Mouse (Mus musculus) ES-E14 (cell line): Measurements from ENCODE around the gene Hexdc.

Experiments used
- CHD2 ChIP-seq: IDR thresholded peaks from 2 replicates; pipeline ENCODE4 v1.6.1; 2014; ENCODE audit warnings: mild to moderate bottlenecking, low read depth, low read length, inconsistent platforms
- HCFC1 ChIP-seq: IDR thresholded peaks from 2 replicates; pipeline ENCODE4 v1.6.1; 2012; ENCODE audit warnings: low read length, inconsistent platforms, borderline replicate concordance; ENCODE audit not compliant: insufficient read depth

GRCm38 (mm10) chr11:121250196-121250595, 46.0 kb downstream of the Hexdc start:
- TF ChIP-seq CHD2 (no peak), HCFC1 (no peak)
